ENCODE assay signal across 19 mouse cellular contexts in the genomic region with DNA sequence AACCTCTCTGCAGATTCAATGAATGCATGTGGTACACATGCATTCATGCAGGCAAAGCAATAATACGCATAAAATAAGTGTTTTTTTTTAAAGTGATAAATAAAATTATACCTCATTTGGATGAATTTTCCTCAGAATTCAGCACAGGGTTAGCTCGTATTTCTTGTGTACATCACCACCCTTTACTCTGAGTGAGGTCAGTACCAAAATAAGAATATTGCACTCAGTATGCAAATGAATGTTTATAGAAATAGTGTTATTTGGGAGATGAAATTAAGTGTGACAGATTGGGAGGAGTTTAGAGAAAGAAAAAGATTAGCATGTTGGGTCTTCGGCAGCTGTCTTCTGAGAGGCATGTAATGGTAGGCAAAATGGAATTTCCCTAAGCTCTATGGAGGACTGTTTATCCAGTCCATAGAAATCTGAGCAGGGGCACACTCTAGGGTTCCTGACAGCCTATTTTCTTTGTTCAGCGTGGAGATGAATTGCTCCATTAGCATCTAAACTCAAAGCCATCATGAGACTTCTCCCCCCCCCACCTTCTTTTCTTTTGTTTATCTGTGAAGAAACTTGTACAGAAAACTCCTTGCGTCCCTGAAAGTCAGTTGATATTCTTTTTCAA. TPM values are rescaled to one million over a fixed set of nuclear protein-coding genes. Genes with fewer than 3 reads are reported as not detected.
DNase-seq lines count a peak whose midpoint lies in the region; ATAC-seq lines count a peak whose summit lies in the region.
"Had no signal": no experiment of that assay in that cellular context is flagged by ENCODE, and none has a peak within 500 bp of the region (broad histone marks: within the 10 kb centered on the region; RNA-seq: fewer than 3 reads in every experiment).

No protein-coding gene starts in this region.

- ATAC-seq in forebrain, embryonic 13.5 days, result peak; percentile 61; the same call in 1 of the 2 replicates
- ATAC-seq in forebrain, embryonic 15.5 days (replicated peaks), result no peak
- ATAC-seq in neural tube, embryonic 12.5 days (ENCODE audit: low FRiP score, low read depth), result peak; percentile 88
- ATAC-seq in neural tube, embryonic 15.5 days (ENCODE audit: low FRiP score), result no peak
- peak; percentile 74 for ATAC-seq in hindbrain, embryonic 13.5 days (ENCODE audit: low FRiP score)
- ATAC-seq in neural tube, embryonic 13.5 days (ENCODE audit: low read depth), result 0 out of 2 replicates have a peak, but pooled peaks have one; percentile 40
- ATAC-seq: Patski had no signal

- H3K9ac ChIP-seq in forebrain, embryonic 13.5 days, result no peak overlapping the region
- no peak overlapping the region for H3K9ac ChIP-seq in forebrain, embryonic 15.5 days (replicated peaks)
- H3K9ac ChIP-seq in neural tube, embryonic 12.5 days, result no peak overlapping the region
- H3K9ac ChIP-seq in neural tube, embryonic 15.5 days (replicated peaks), result no peak overlapping the region
- no peak overlapping the region for H3K9ac ChIP-seq in hindbrain, embryonic 13.5 days
- no peak overlapping the region for H3K9ac ChIP-seq in neural tube, embryonic 13.5 days
- H3K9ac ChIP-seq: limb, embryonic 12.5 days; liver, embryonic 15.5 days had no signal

- H3K36me3 ChIP-seq in forebrain, embryonic 13.5 days (ENCODE audit: poor library complexity, severe bottlenecking), result no peaks in the 10 kb centered on the region
- H3K36me3 ChIP-seq in forebrain, embryonic 15.5 days, result no peaks in the 10 kb centered on the region
- no peaks in the 10 kb centered on the region for H3K36me3 ChIP-seq in neural tube, embryonic 12.5 days
- no peaks in the 10 kb centered on the region for H3K36me3 ChIP-seq in neural tube, embryonic 15.5 days
- H3K36me3 ChIP-seq in hindbrain, embryonic 13.5 days, result no peaks in the 10 kb centered on the region
- H3K36me3 ChIP-seq in neural tube, embryonic 13.5 days, result no peaks in the 10 kb centered on the region
- no peaks in the 10 kb centered on the region for H3K36me3 ChIP-seq in heart, embryonic 10.5 days
- H3K36me3 ChIP-seq: limb, embryonic 12.5 days; liver, embryonic 15.5 days had no signal

- intact Hi-C loops in gastrocnemius, postnatal 14 days (cut with DNase I; ENCODE audit: low total_unique reads), result no loop called here

- no peak overlapping the region for H3K4me2 ChIP-seq in forebrain, embryonic 13.5 days
- no peak overlapping the region for H3K4me2 ChIP-seq in forebrain, embryonic 15.5 days (replicated peaks)
- H3K4me2 ChIP-seq in neural tube, embryonic 12.5 days (replicated peaks), result no peak overlapping the region
- H3K4me2 ChIP-seq in neural tube, embryonic 15.5 days, result no peak overlapping the region
- H3K4me2 ChIP-seq in hindbrain, embryonic 13.5 days, result no peak overlapping the region
- H3K4me2 ChIP-seq in neural tube, embryonic 13.5 days, result no peak overlapping the region
- H3K4me2 ChIP-seq: limb, embryonic 12.5 days; liver, embryonic 15.5 days had no signal

- H3K4me3 ChIP-seq in forebrain, embryonic 13.5 days, result no peak overlapping the region
- no peak overlapping the region for H3K4me3 ChIP-seq in forebrain, embryonic 15.5 days
- H3K4me3 ChIP-seq in neural tube, embryonic 12.5 days, result no peak overlapping the region
- H3K4me3 ChIP-seq in neural tube, embryonic 15.5 days (replicated peaks), result no peak overlapping the region
- H3K4me3 ChIP-seq in hindbrain, embryonic 13.5 days, result no peak overlapping the region
- no peak overlapping the region for H3K4me3 ChIP-seq in neural tube, embryonic 13.5 days
- H3K4me3 ChIP-seq in heart, embryonic 10.5 days, result no peak overlapping the region
- H3K4me3 ChIP-seq: erythroblast, embryonic 14.5 days; layer of hippocampus, adult 2 months; limb, embryonic 12.5 days; liver, embryonic 15.5 days had no signal

- DNase-seq in heart, embryonic 10.5 days (ENCODE audit: low spot score), result no peak
- DNase-seq in gastrocnemius, postnatal 14 days, result no peak
- DNase-seq: cerebellum, adult 18-20 months; heart, adult 18-20 months; lung, postnatal 36 days; right cerebral cortex, postnatal 25 days had no signal

- 41% methylated on average over 5 of the region's 5 CpGs for WGBS in forebrain, embryonic 13.5 days
- 39% methylated on average over 5 of the region's 5 CpGs for WGBS in forebrain, embryonic 15.5 days
- WGBS in neural tube, embryonic 12.5 days, result 34% methylated on average over 5 of the region's 5 CpGs
- 28% methylated on average over 5 of the region's 5 CpGs for WGBS in neural tube, embryonic 15.5 days
- WGBS in hindbrain, embryonic 13.5 days, result 26% methylated on average over 5 of the region's 5 CpGs
- 30% methylated on average over 5 of the region's 5 CpGs for WGBS in neural tube, embryonic 13.5 days
- WGBS in heart, embryonic 10.5 days, result 71% methylated on average over 5 of the region's 5 CpGs

- no peak overlapping the region for H3K27ac ChIP-seq in forebrain, embryonic 13.5 days
- H3K27ac ChIP-seq in forebrain, embryonic 15.5 days (replicated peaks), result no peak overlapping the region
- H3K27ac ChIP-seq in neural tube, embryonic 12.5 days, result no peak overlapping the region
- H3K27ac ChIP-seq in neural tube, embryonic 15.5 days (replicated peaks), result no peak overlapping the region
- H3K27ac ChIP-seq in hindbrain, embryonic 13.5 days, result no peak overlapping the region
- H3K27ac ChIP-seq in neural tube, embryonic 13.5 days (replicated peaks), result no peak overlapping the region
- H3K27ac ChIP-seq in heart, embryonic 10.5 days, result no peak overlapping the region
- H3K27ac ChIP-seq: layer of hippocampus, adult 2 months; limb, embryonic 12.5 days; liver, embryonic 15.5 days had no signal

- no peaks in the 10 kb centered on the region for H3K9me3 ChIP-seq in forebrain, embryonic 13.5 days (replicated peaks)
- H3K9me3 ChIP-seq in forebrain, embryonic 15.5 days, result no peaks in the 10 kb centered on the region
- H3K9me3 ChIP-seq in neural tube, embryonic 12.5 days, result no peaks in the 10 kb centered on the region
- H3K9me3 ChIP-seq in neural tube, embryonic 15.5 days (replicated peaks), result no peaks in the 10 kb centered on the region
- no peaks in the 10 kb centered on the region for H3K9me3 ChIP-seq in hindbrain, embryonic 13.5 days
- no peaks in the 10 kb centered on the region for H3K9me3 ChIP-seq in neural tube, embryonic 13.5 days
- no peaks in the 10 kb centered on the region for H3K9me3 ChIP-seq in heart, embryonic 10.5 days
- H3K9me3 ChIP-seq: limb, embryonic 12.5 days; liver, embryonic 15.5 days had no signal

- no peaks in the 10 kb centered on the region for H3K27me3 ChIP-seq in forebrain, embryonic 13.5 days
- H3K27me3 ChIP-seq in forebrain, embryonic 15.5 days, result no peaks in the 10 kb centered on the region
- H3K27me3 ChIP-seq in neural tube, embryonic 12.5 days (replicated peaks), result no peaks in the 10 kb centered on the region
- H3K27me3 ChIP-seq in neural tube, embryonic 15.5 days (replicated peaks), result no peaks in the 10 kb centered on the region
- H3K27me3 ChIP-seq in hindbrain, embryonic 13.5 days, result no peaks in the 10 kb centered on the region
- H3K27me3 ChIP-seq in neural tube, embryonic 13.5 days, result no peaks in the 10 kb centered on the region
- H3K27me3 ChIP-seq in heart, embryonic 10.5 days (ENCODE audit: insufficient read depth, poor library complexity, severe bottlenecking), result no peaks in the 10 kb centered on the region
- H3K27me3 ChIP-seq: limb, embryonic 12.5 days; liver, embryonic 15.5 days had no signal

- H3K4me1 ChIP-seq in forebrain, embryonic 13.5 days, result peaks cover 16% of the 10 kb centered on the region
- H3K4me1 ChIP-seq in forebrain, embryonic 15.5 days, result peaks cover 15% of the 10 kb centered on the region
- H3K4me1 ChIP-seq in neural tube, embryonic 12.5 days, result peaks cover 4% of the 10 kb centered on the region; the same call in 1 of the 2 replicates
- no peaks in the 10 kb centered on the region for H3K4me1 ChIP-seq in neural tube, embryonic 15.5 days
- H3K4me1 ChIP-seq in hindbrain, embryonic 13.5 days (replicated peaks), result peaks cover 8% of the 10 kb centered on the region
- H3K4me1 ChIP-seq in neural tube, embryonic 13.5 days (replicated peaks), result peaks cover 18% of the 10 kb centered on the region; the same call in 1 of the 2 replicates
- no peaks in the 10 kb centered on the region for H3K4me1 ChIP-seq in heart, embryonic 10.5 days
- H3K4me1 ChIP-seq: limb, embryonic 12.5 days; liver, embryonic 15.5 days had no signal

RNA-seq across cellular contexts. Expression of gene Dync1i1, which starts 31.2 kb away (rescaled TPM):
- 17.1 and 18.5 TPM in 2 replicates for polyA plus RNA-seq in forebrain, embryonic 13.5 days (2015; fragmentation: Nextera tagmentation; extraction: Ambion mirVana)
- 82.7 and 117 TPM in 2 replicates for polyA plus RNA-seq in forebrain, embryonic 15.5 days (2015; fragmentation: Nextera tagmentation; extraction: Ambion mirVana)
- polyA plus RNA-seq in neural tube, embryonic 12.5 days (2016; fragmentation: Nextera tagmentation; extraction: Ambion mirVana), result 11.8 and 16.2 TPM in 2 replicates
- polyA plus RNA-seq in neural tube, embryonic 15.5 days (2015; fragmentation: Nextera tagmentation; extraction: Ambion mirVana), result 42.9 and 46.2 TPM in 2 replicates
- 9.0 and 9.7 TPM in 2 replicates for polyA plus RNA-seq in hindbrain, embryonic 13.5 days (2015; fragmentation: Nextera tagmentation; extraction: Ambion mirVana)
- 23.3 and 27.6 TPM in 2 replicates for polyA plus RNA-seq in neural tube, embryonic 13.5 days (2015; fragmentation: Nextera tagmentation; extraction: Ambion mirVana)
- polyA plus RNA-seq in heart, embryonic 10.5 days (2016; fragmentation: Nextera tagmentation; extraction: Ambion mirVana), result 1.9 and 3.9 TPM in 2 replicates
- total RNA-seq in gastrocnemius, postnatal 14 days (2021), result under 1 TPM; 0.60 to 0.72 TPM
- total RNA-seq: common myeloid progenitor, adult 5-6 weeks; monocyte, adult 5-6 weeks had no signal
- polyA plus RNA-seq: erythroblast, embryonic 14.5 days had no signal

Comparison
In these comparisons a context has a peak if more than half of its experiments do, and no peak if none do; other contexts are left out.
1. ATAC-seq: peak in forebrain, embryonic 13.5 days (single experiment), neural tube, embryonic 12.5 days (single experiment), hindbrain, embryonic 13.5 days (single experiment) and neural tube, embryonic 13.5 days (single experiment); none in forebrain, embryonic 15.5 days (single experiment) and neural tube, embryonic 15.5 days (single experiment).